In genomic region chr9:31463692-31464474, GRCm38 (mm10) we compare ENCODE assay signal across 9 mouse cellular contexts. TPM values are rescaled to one million over a fixed set of nuclear protein-coding genes. Genes with fewer than 3 reads are reported as not detected.
DNase-seq lines count a peak whose midpoint lies in the region; ATAC-seq and TF ChIP-seq lines count a peak whose summit lies in the region.
"Had no signal": no experiment of that assay in that cellular context is flagged by ENCODE, and none has a peak within 500 bp of the region (broad histone marks: within the 10 kb centered on the region; RNA-seq: fewer than 3 reads in every experiment).

Tmem45b (minus strand) TSS chr9:31464462.

- no peak within 1 kb of the TSS; the same call in 1 of the 2 replicates for H3K4me3 ChIP-seq in hindbrain, embryonic 14.5 days (replicated peaks; ENCODE audit: low read length)
- peak within 1 kb of the TSS; percentile 15 for H3K4me3 ChIP-seq in limb, embryonic 14.5 days (replicated peaks; ENCODE audit: low read length)
- H3K4me3 ChIP-seq: myocyte had no signal

- H3K9me3 ChIP-seq in hindbrain, embryonic 14.5 days (ENCODE audit: control insufficient read depth, low read length), result no peaks in the 10 kb centered on the region
- no peaks in the 10 kb centered on the region for H3K9me3 ChIP-seq in limb, embryonic 14.5 days (ENCODE audit: control insufficient read depth, low read length)

- no peak for ATAC-seq in hindbrain, embryonic 14.5 days (ENCODE audit: low FRiP score)
- no peak for ATAC-seq in limb, embryonic 14.5 days (ENCODE audit: low FRiP score, low read depth)
- no peak for ATAC-seq in erythroid progenitor cell, adult 5-6 weeks (replicated peaks; ENCODE audit: low FRiP score, poor library complexity, severe bottlenecking)

- H3K4me1 ChIP-seq in hindbrain, embryonic 14.5 days (replicated peaks; ENCODE audit: control insufficient read depth, insufficient read depth, low read length), result 0 out of 2 replicates have a peak, but pooled peaks cover 5% of the 10 kb centered on the region
- H3K4me1 ChIP-seq in limb, embryonic 14.5 days (ENCODE audit: control insufficient read depth, insufficient read depth, low read length), result no peaks in the 10 kb centered on the region

- no peaks in the 10 kb centered on the region for H3K36me3 ChIP-seq in hindbrain, embryonic 14.5 days (replicated peaks; ENCODE audit: control insufficient read depth, insufficient read depth)
- H3K36me3 ChIP-seq in limb, embryonic 14.5 days (ENCODE audit: control insufficient read depth, insufficient read depth, low read length), result no peaks in the 10 kb centered on the region

- TF ChIP-seq POLR2A in limb, embryonic 14.5 days (IDR thresholded peaks at IDR 0.05; ENCODE audit: borderline replicate concordance, extremely low read depth, insufficient read depth, insufficient read length), result no peak

- WGBS in hindbrain, embryonic 14.5 days, result 10% methylated on average over 33 of the region's 33 CpGs
- 5% methylated on average over 33 of the region's 33 CpGs for WGBS in limb, embryonic 14.5 days

- H3K27me3 ChIP-seq in hindbrain, embryonic 14.5 days (ENCODE audit: control insufficient read depth, insufficient read depth, low read length), result peaks cover 19% of the 10 kb centered on the region
- peaks cover 14% of the 10 kb centered on the region for H3K27me3 ChIP-seq in limb, embryonic 14.5 days (ENCODE audit: control insufficient read depth, insufficient read depth, low read length)

- H3K27ac ChIP-seq in hindbrain, embryonic 14.5 days, result no peak within 1 kb of the TSS
- H3K27ac ChIP-seq in limb, embryonic 14.5 days (replicated peaks; ENCODE audit: low read depth, low read length), result no peak within 1 kb of the TSS

- H3K9ac ChIP-seq in hindbrain, embryonic 14.5 days, result no peak within 1 kb of the TSS
- H3K9ac ChIP-seq in limb, embryonic 14.5 days (ENCODE audit: low read depth, low read length, severe bottlenecking), result no peak within 1 kb of the TSS

- peak within 1 kb of the TSS; percentile 34 for H3K4me2 ChIP-seq in hindbrain, embryonic 14.5 days (replicated peaks)
- peak within 1 kb of the TSS; percentile 29 for H3K4me2 ChIP-seq in limb, embryonic 14.5 days (replicated peaks; ENCODE audit: low read depth, low read length, severe bottlenecking)

- DNase-seq in adrenal gland, adult 18-20 months (ENCODE audit: low spot score in 2 of 2), result no peak
- no peak for DNase-seq in adrenal gland, postnatal 4 days (ENCODE audit: low spot score in 2 of 2)
- no peak for DNase-seq in adrenal gland, adult 8-10 months
- DNase-seq in hindbrain, embryonic 14.5 days (ENCODE audit: low spot score), result no peak
- DNase-seq in limb, embryonic 14.5 days (ENCODE audit: low spot score), result no peak
- DNase-seq in cerebellum, postnatal 36 days, result no peak
- DNase-seq in spleen, adult 18-20 months, result no peak

RNA-seq across cellular contexts. Expression of gene Tmem45b, which starts in this region (rescaled TPM):
- 100 to 1,000 TPM in 1 of 2 experiments, 10 to 100 TPM in 1; 30.9 to 155 TPM for total RNA-seq in adrenal gland, adult 18-20 months (2021)
- total RNA-seq in adrenal gland, postnatal 4 days (2021), result 1 to 10 TPM; 2.0 to 2.9 TPM
- total RNA-seq in adrenal gland, adult 8-10 months (2022), result 10 to 100 TPM; 16.2 to 65.4 (median 27.5) TPM
- 0.11 and 0.27 TPM in 2 replicates for polyA plus RNA-seq in hindbrain, embryonic 14.5 days (2014; fragmentation: Nextera tagmentation; extraction: Ambion mirVana)
- polyA plus RNA-seq in limb, embryonic 14.5 days (2012; rRNA removed), result not detected in 2 replicates
- polyA plus RNA-seq in limb, embryonic 14.5 days (2014; fragmentation: Nextera tagmentation; extraction: Ambion mirVana), result 0.14 TPM in 1 of 2 replicates, not detected in the other
- total RNA-seq in erythroid progenitor cell, adult 5-6 weeks (2015; ENCODE audit: low replicate concordance), result not detected in 2 replicates
- total RNA-seq in erythroid progenitor cell, adult 5-6 weeks (2017; ENCODE audit: low replicate concordance), result not detected in 2 replicates
- polyA plus RNA-seq: myocyte had no signal

Comparison
In these comparisons a context has a peak if more than half of its experiments do, and no peak if none do; other contexts are left out.
1. RNA of gene Tmem45b (total RNA-seq): 30.9 to 155 TPM in adrenal gland, adult 18-20 months and 16.2 to 65.4 TPM in adrenal gland, adult 8-10 months; 2.0 to 2.9 TPM in adrenal gland, postnatal 4 days and not detected in erythroid progenitor cell, adult 5-6 weeks; every median in the first group is over 4 times any median in the second.